Mouse (Mus musculus) kidney, embryonic 16.5 days (tissue): Measurements from ENCODE around the gene Nkapl. TPM values are rescaled to one million over a fixed set of nuclear protein-coding genes. Genes with fewer than 3 reads are reported as not detected.
A peak's percentile ranks its signal among the peaks of the same experiment; 100 is the strongest.

Experiments used
- ATAC-seq: fragments of 200-750 bp; cut with Nextera tagmentation; 2 replicates; pipeline ENCODE4 v1.8.0; 2017; ENCODE audit warnings: moderate TSS enrichment; ENCODE audit not compliant: low FRiP score, low TSS enrichment
- H3K27ac ChIP-seq: fragments of 300-500 bp; sonication (generic); 2 replicates; pipeline ENCODE4 v1.5.1; 2014; ENCODE audit warnings: low read length
- H3K27me3 ChIP-seq: fragments of 300-500 bp; sonication (generic); 2 replicates; pipeline ENCODE4 v1.6.1; 2014; ENCODE audit warnings: low read length, control low read depth, mixed read lengths; ENCODE audit not compliant: insufficient read depth
- H3K36me3 ChIP-seq: fragments of 300-500 bp; sonication (generic); 2 replicates; pipeline ENCODE4 v1.6.1; 2014; ENCODE audit warnings: low read length, control low read depth, mixed read lengths; ENCODE audit not compliant: insufficient read depth
- H3K4me1 ChIP-seq: fragments of 300-500 bp; sonication (generic); 2 replicates; pipeline ENCODE4 v1.6.1; 2014; ENCODE audit warnings: low read length, control low read depth, mixed read lengths; ENCODE audit not compliant: insufficient read depth
- H3K4me2 ChIP-seq: fragments of 300-500 bp; sonication (generic); replicated peaks from 2 replicates; pipeline ENCODE4 v1.6.1; 2014; ENCODE audit warnings: low read depth, low read length
- H3K4me3 ChIP-seq: fragments of 300-500 bp; sonication (generic); 2 replicates; pipeline ENCODE4 v1.5.1; 2014; ENCODE audit warnings: mild to moderate bottlenecking, low read length
- H3K9ac ChIP-seq: fragments of 300-500 bp; sonication (generic); replicated peaks from 2 replicates; pipeline ENCODE4 v1.6.1; 2014; ENCODE audit warnings: low read length
- H3K9me3 ChIP-seq: fragments of 300-500 bp; sonication (generic); 2 replicates; pipeline ENCODE4 v1.6.1; 2016; ENCODE audit warnings: low read length, control low read depth
- WGBS: fragments of 180-500 bp; shearing (Covaris S2); extraction: QIAGEN DNeasy Blood & Tissue Kit; methylation state at CpG from one replicate; pipeline ENCODE4 v1.1.7; 2014; 5-methylcytosine and 5-hydroxymethylcytosine counted together
- microRNA counts: library from miRNA; unstranded; fragments of <30 nt; microRNA quantifications from one replicate; lab custom pipeline; 2016
- microRNA-seq: library from miRNA; unstranded; fragments of <30 nt; microRNA quantifications from one replicate; pipeline ENCODE4, GENCODE M21; 2016
- polyA plus RNA-seq: library from polyadenylated mRNA; unstranded; fragments of >200 nt; fragmentation: Nextera tagmentation; extraction: Ambion mirVana; gene quantifications from 2 replicates; pipeline ENCODE4 v1.2.1, GENCODE M21; 2015

Gene Nkapl
- polyA plus RNA-seq, 1 experiment from 2014 or later: 1.9 TPM

- Histone ChIP-seq H3K9me3 (no peaks in the 10 kb centered on the region), H3K4me1 (peaks cover 4% of the 10 kb centered on the region; the same call in 1 of the 2 replicates), H3K4me2 (peak within 1 kb of the TSS; percentile 61), H3K4me3 (peak within 1 kb of the TSS; percentile 63), H3K36me3 (peaks cover 24% of the 10 kb centered on the region), H3K27me3 (no peaks in the 10 kb centered on the region), H3K27ac (peak within 1 kb of the TSS; percentile 88), H3K9ac (peak within 1 kb of the TSS; percentile 82)
- ATAC-seq: peak; percentile 95
- WGBS: under 1% methylated on average over 32 of the region's 32 CpGs
These were observed 27.7 kb downstream of the Nkapl start, which contains the start of gene Pgbd1 for GRCm38 (mm10) chr13:21440503-21441206. TSS of gene Pgbd1 (minus strand) at chr13:21441058.

GRCm38 (mm10) chr13:21435476-21435875, 32.8 kb downstream of the Nkapl start:
- Histone ChIP-seq H3K4me3 (no peak overlapping the region), H3K4me2 (no peak overlapping the region), H3K9me3 (no peaks in the 10 kb centered on the region), H3K36me3 (no peaks in the 10 kb centered on the region), H3K27ac (no peak overlapping the region), H3K4me1 (peaks cover 4% of the 10 kb centered on the region; the same call in 1 of the 2 replicates), H3K27me3 (no peaks in the 10 kb centered on the region), H3K9ac (no peak overlapping the region)
- 78% methylated on average over 4 of the region's 4 CpGs for WGBS
- no peak for ATAC-seq

- Histone ChIP-seq H3K4me1 (no peaks in the 10 kb centered on the region), H3K27ac (no peak overlapping the region), H3K9ac (no peak overlapping the region), H3K27me3 (no peaks in the 10 kb centered on the region), H3K9me3 (no peaks in the 10 kb centered on the region), H3K4me3 (no peak overlapping the region), H3K36me3 (no peaks in the 10 kb centered on the region), H3K4me2 (no peak overlapping the region)
- 94% methylated on average over 1 of the region's 1 CpGs for WGBS
- no peak for ATAC-seq
These were observed 40.7 kb downstream of the Nkapl start for GRCm38 (mm10) chr13:21427631-21428030.

GRCm38 (mm10) chr13:21423301-21423700, 45.0 kb downstream of the Nkapl start:
- Histone ChIP-seq H3K27ac (no peak overlapping the region), H3K9me3 (no peaks in the 10 kb centered on the region), H3K9ac (no peak overlapping the region), H3K27me3 (no peaks in the 10 kb centered on the region), H3K36me3 (no peaks in the 10 kb centered on the region), H3K4me2 (no peak overlapping the region), H3K4me3 (no peak overlapping the region), H3K4me1 (no peaks in the 10 kb centered on the region)
- WGBS: 75% methylated on average over 5 of the region's 5 CpGs
- ATAC-seq: no peak

- Histone ChIP-seq H3K36me3 (no peaks in the 10 kb centered on the region), H3K27ac (no peak overlapping the region), H3K4me3 (no peak overlapping the region), H3K27me3 (no peaks in the 10 kb centered on the region), H3K9me3 (no peaks in the 10 kb centered on the region), H3K4me1 (no peaks in the 10 kb centered on the region), H3K4me2 (no peak overlapping the region), H3K9ac (no peak overlapping the region)
- no peak for ATAC-seq
- WGBS: 66% methylated on average over 6 of the region's 6 CpGs
These were observed 49.4 kb downstream of the Nkapl start for GRCm38 (mm10) chr13:21418865-21419264.

GRCm38 (mm10) chr13:21417298-21418010, 50.9 kb downstream of the Nkapl start:
- ATAC-seq: no peak
- Histone ChIP-seq H3K9me3 (no peaks in the 10 kb centered on the region), H3K9ac (no peak overlapping the region), H3K4me1 (no peaks in the 10 kb centered on the region), H3K4me3 (no peak overlapping the region), H3K27ac (no peak overlapping the region), H3K4me2 (no peak overlapping the region), H3K36me3 (no peaks in the 10 kb centered on the region), H3K27me3 (no peaks in the 10 kb centered on the region)
- WGBS: 57% methylated on average over 6 of the region's 6 CpGs

MicroRNAs within 50 kb of the gene (microRNA counts, 519-probe panel; counts per million panel counts)
- microRNA mmu-miR-1896 (lab: Ali Mortazavi, UCI): 3,277 counts per million, percentile 76 among the panel's probes with 10 or more counts

Small RNA genes within 50 kb of the gene (microRNA-seq; reads per million reads assigned to microRNA genes)
- gene Mir1896: not detected

Other genes with a start within 250 kb of the Nkapl start
- gene Gpx5, start 175.8 kb downstream of the Nkapl start, polyA plus RNA-seq: not detected in 2 replicates
- gene Gpx6, start 156.4 kb downstream of the Nkapl start, polyA plus RNA-seq: 10.7 and 11.8 TPM in 2 replicates
- not detected in 2 replicates for gene Olfr1367, start 121.6 kb downstream of the Nkapl start, polyA plus RNA-seq
- gene Zscan12, start 105.7 kb downstream of the Nkapl start, polyA plus RNA-seq: 12.9 and 13.9 TPM in 2 replicates
- gene Zkscan3, start 65.8 kb downstream of the Nkapl start, polyA plus RNA-seq: 88.0 and 91.8 TPM in 2 replicates
- gene Pgbd1, start 27.5 kb downstream of the Nkapl start, polyA plus RNA-seq: 3.8 and 4.7 TPM in 2 replicates
- 22.9 and 32.2 TPM in 2 replicates for gene Zscan26, start 14.8 kb downstream of the Nkapl start, polyA plus RNA-seq
- gene Zkscan4, start 10.4 kb upstream of the Nkapl start, polyA plus RNA-seq: 4.5 TPM in 2 replicates
- gene Gm10065, start 10.9 kb upstream of the Nkapl start, polyA plus RNA-seq: not detected in 2 replicates
- gene AK157302, start 26.7 kb upstream of the Nkapl start, polyA plus RNA-seq: 0.46 and 1.6 TPM in 2 replicates
- 9.9 and 19.3 TPM in 2 replicates for gene Gm11273, start 32.9 kb upstream of the Nkapl start, polyA plus RNA-seq
- gene Zkscan8, start 62.6 kb upstream of the Nkapl start, polyA plus RNA-seq: 6.8 and 7.0 TPM in 2 replicates
- 0.16 and 0.17 TPM in 2 replicates for gene Olfr1366, start 74.3 kb upstream of the Nkapl start, polyA plus RNA-seq
- gene Olfr1535, start 91.4 kb upstream of the Nkapl start, polyA plus RNA-seq: not detected in 2 replicates
- gene Olfr1364, start 113.2 kb upstream of the Nkapl start, polyA plus RNA-seq: not detected in 2 replicates
- not detected in 2 replicates for gene Olfr1362, start 145.5 kb upstream of the Nkapl start, polyA plus RNA-seq
- gene Olfr11, start 174.0 kb upstream of the Nkapl start, polyA plus RNA-seq: not detected in 2 replicates
- not detected in 2 replicates for gene Olfr1361, start 194.9 kb upstream of the Nkapl start, polyA plus RNA-seq
- gene Olfr1360, start 208.9 kb upstream of the Nkapl start, polyA plus RNA-seq: not detected in 2 replicates
- not detected in 2 replicates for gene Olfr1359, start 229.6 kb upstream of the Nkapl start, polyA plus RNA-seq
- gene Hist1h2bl, start 247.6 kb upstream of the Nkapl start, polyA plus RNA-seq: 1.9 and 3.8 TPM in 2 replicates
- 13.5 and 20.3 TPM in 2 replicates for gene Hist1h2ai, start 247.9 kb upstream of the Nkapl start, polyA plus RNA-seq
- 6.2 and 12.4 TPM in 2 replicates for gene Hist1h3h, start 249.2 kb upstream of the Nkapl start, polyA plus RNA-seq